Mouse (Mus musculus) MEL (cell line): ENCODE measurements around the gene Rps6ka2. TPM values are rescaled to one million over a fixed set of nuclear protein-coding genes. Genes with fewer than 3 reads are reported as not detected.

Experiments
- DNase-seq: peaks from one replicate; pipeline ENCODE4 v3.0.0; 2011; ENCODE audit warnings: low read depth, low spot score
- H3K27ac ChIP-seq: 2 replicates; pipeline ENCODE4 v1.5.1; 2012; ENCODE audit warnings: low read depth, mild to moderate bottlenecking, control low read depth, low read length, moderate library complexity; ENCODE audit not compliant: control insufficient read depth
- H3K27me3 ChIP-seq, 2 experiments: fragments of 150-350 bp in 1 of 2; sonication (generic) in 1 of 2; 2 replicates each; pipeline ENCODE4 v1.6.1; 2012; ENCODE audit warnings: low read length in 2 of 2, mild to moderate bottlenecking in 2 of 2, improper control_type of control experiment in 1 of 2, moderate library complexity in 1 of 2; ENCODE audit not compliant: insufficient read depth in 2 of 2, control insufficient read depth in 1 of 2
- H3K36me3 ChIP-seq, 2 experiments: 2 replicates each; pipeline ENCODE4 v1.6.1; 2012 to 2014; ENCODE audit warnings: low read length in 2 of 2, improper control_type of control experiment in 1 of 2, inconsistent platforms in 1 of 2, mild to moderate bottlenecking in 1 of 2; ENCODE audit not compliant: insufficient read depth in 2 of 2, control insufficient read depth in 1 of 2
- H3K4me1 ChIP-seq, 2 experiments: fragments of 150-350 bp in 1 of 2; sonication (generic) in 1 of 2; 2 replicates each; pipeline ENCODE4 v1.6.1; 2012; ENCODE audit warnings: low read length in 2 of 2, improper control_type of control experiment in 1 of 2, mild to moderate bottlenecking in 1 of 2; ENCODE audit not compliant: insufficient read depth in 2 of 2, control insufficient read depth in 1 of 2
- H3K4me3 ChIP-seq, 2 experiments: fragments of 150-350 bp in 1 of 2; sonication (generic) in 1 of 2; 2 replicates each; pipeline ENCODE4 v1.5.1; 2012; ENCODE audit warnings: low read depth in 2 of 2, low read length in 2 of 2, mild to moderate bottlenecking in 2 of 2, moderate library complexity in 2 of 2, control low read depth in 1 of 2, improper control_type of control experiment in 1 of 2; ENCODE audit not compliant: control insufficient read depth in 1 of 2, insufficient read depth in 1 of 2
- H3K79me2 ChIP-seq: 2 replicates; pipeline ENCODE4 v1.6.1; 2012; ENCODE audit warnings: mild to moderate bottlenecking, low read length, moderate library complexity; ENCODE audit not compliant: control insufficient read depth, poor library complexity, insufficient read depth
- H3K9ac ChIP-seq: 2 replicates; pipeline ENCODE4 v1.6.1; 2012; ENCODE audit warnings: low read depth, mild to moderate bottlenecking, control low read depth, low read length, moderate library complexity; ENCODE audit not compliant: control insufficient read depth, poor library complexity, severe bottlenecking
- H3K9me3 ChIP-seq: fragments of 150-350 bp; sonication (generic); replicated peaks from 2 replicates; pipeline ENCODE4 v1.6.1; 2012; ENCODE audit warnings: mild to moderate bottlenecking, low read length, improper control_type of control experiment, moderate library complexity; ENCODE audit not compliant: insufficient read depth
- BHLHE40 ChIP-seq: IDR thresholded peaks from 2 replicates; pipeline ENCODE4 v1.6.1; 2012; ENCODE audit warnings: low read depth, mild to moderate bottlenecking, inconsistent platforms, low read length, improper control_type of control experiment, borderline replicate concordance
- CTCF ChIP-seq, 3 experiments: IDR thresholded peaks in 2 of 3; conservative IDR thresholded peaks in 1 of 3; 2 replicates each; pipeline ENCODE4 v1.5.1; 2011 to 2012; ENCODE audit warnings: low read length in 3 of 3, low read depth in 2 of 3, mild to moderate bottlenecking in 2 of 3, improper control_type of control experiment in 1 of 3, inconsistent platforms in 1 of 3, mixed read lengths in 1 of 3, moderate library complexity in 1 of 3; ENCODE audit not compliant: control insufficient read depth in 1 of 3, insufficient read depth in 1 of 3, poor library complexity in 1 of 3, severe bottlenecking in 1 of 3
- ELF1 ChIP-seq: IDR thresholded peaks from 2 replicates; pipeline ENCODE4 v1.6.1; 2014; ENCODE audit warnings: low read depth, mild to moderate bottlenecking, inconsistent platforms, low read length, improper control_type of control experiment, moderate library complexity
- ETS1 ChIP-seq: IDR thresholded peaks from 2 replicates; pipeline ENCODE4 v1.6.1; 2012; ENCODE audit warnings: low read depth, mild to moderate bottlenecking, inconsistent platforms, low read length, improper control_type of control experiment, moderate library complexity
- GABPA ChIP-seq: IDR thresholded peaks from 2 replicates; pipeline ENCODE4 v1.6.1; 2012; ENCODE audit warnings: low read depth, mild to moderate bottlenecking, inconsistent platforms, low read length, improper control_type of control experiment, moderate library complexity
- KAT2A ChIP-seq: conservative IDR thresholded peaks from 2 replicates; pipeline ENCODE4 v1.6.1; 2012; ENCODE audit warnings: low read depth, low read length, improper control_type of control experiment, inconsistent platforms
- MAFK ChIP-seq: IDR thresholded peaks from 2 replicates; pipeline ENCODE4 v1.6.1; 2011; ENCODE audit warnings: low read depth, mild to moderate bottlenecking, low read length, improper control_type of control experiment, borderline replicate concordance
- MAZ ChIP-seq: IDR thresholded peaks from 2 replicates; pipeline ENCODE4 v1.6.1; 2012; ENCODE audit warnings: low read depth, mild to moderate bottlenecking, inconsistent platforms, low read length, improper control_type of control experiment
- MEF2A ChIP-seq: IDR thresholded peaks from 2 replicates; pipeline ENCODE4 v1.6.1; 2014; ENCODE audit warnings: low read depth, mild to moderate bottlenecking, inconsistent platforms, low read length, improper control_type of control experiment; ENCODE audit not compliant: poor library complexity, insufficient replicate concordance, severe bottlenecking; ENCODE audit errors: extremely low read depth
- MYB ChIP-seq: IDR thresholded peaks from 2 replicates; pipeline ENCODE4 v1.6.1; 2011; ENCODE audit warnings: mild to moderate bottlenecking, low read depth, low read length, improper control_type of control experiment
- NELFE ChIP-seq: IDR thresholded peaks from 2 replicates; pipeline ENCODE4 v1.6.1; 2011; ENCODE audit warnings: low read depth, low read length, improper control_type of control experiment
- NRF1 ChIP-seq: IDR thresholded peaks from 2 replicates; pipeline ENCODE4 v1.6.1; 2014; ENCODE audit warnings: low read depth, mild to moderate bottlenecking, inconsistent platforms, low read length, improper control_type of control experiment, moderate library complexity; ENCODE audit not compliant: poor library complexity, insufficient read depth, severe bottlenecking
- POLR2AphosphoS2 ChIP-seq: IDR thresholded peaks from 2 replicates; pipeline ENCODE4 v1.6.1; 2011; ENCODE audit warnings: low read length, improper control_type of control experiment
- POLR2AphosphoS5 ChIP-seq: IDR thresholded peaks from 2 replicates; pipeline ENCODE4 v1.6.1; 2012; ENCODE audit warnings: low read depth, borderline replicate concordance, mild to moderate bottlenecking, inconsistent platforms, low read length, moderate library complexity, mixed read lengths
- RCOR1 ChIP-seq: IDR thresholded peaks from 2 replicates; pipeline ENCODE4 v1.6.1; 2012; ENCODE audit warnings: low read depth, mild to moderate bottlenecking, inconsistent platforms, low read length, improper control_type of control experiment
- SIN3A ChIP-seq: IDR thresholded peaks from 2 replicates; pipeline ENCODE4 v1.6.1; 2012; ENCODE audit warnings: low read length, improper control_type of control experiment, inconsistent platforms
- SMC3 ChIP-seq: IDR thresholded peaks from 2 replicates; pipeline ENCODE4 v1.6.1; 2011; ENCODE audit warnings: low read depth, low read length, improper control_type of control experiment
- TAL1 ChIP-seq: IDR thresholded peaks from 2 replicates; pipeline ENCODE4 v1.6.1; 2012; ENCODE audit warnings: mild to moderate bottlenecking, inconsistent platforms, low read length, moderate library complexity, mixed read lengths
- TBP ChIP-seq: IDR thresholded peaks from 2 replicates; pipeline ENCODE4 v1.8.0; 2011; ENCODE audit warnings: low read depth, low read length, improper control_type of control experiment
- TCF12 ChIP-seq: IDR thresholded peaks from 2 replicates; pipeline ENCODE4 v1.6.1; 2014; ENCODE audit warnings: low read depth, mild to moderate bottlenecking, inconsistent platforms, low read length, improper control_type of control experiment, moderate library complexity
- UBTF ChIP-seq: IDR thresholded peaks from 2 replicates; pipeline ENCODE4 v1.6.1; 2012; ENCODE audit warnings: low read depth, mild to moderate bottlenecking, inconsistent platforms, low read length, improper control_type of control experiment, moderate library complexity, borderline replicate concordance; ENCODE audit not compliant: insufficient read depth
- USF1 ChIP-seq: IDR thresholded peaks from 2 replicates; pipeline ENCODE4 v1.6.1; 2014; ENCODE audit warnings: low read depth, mild to moderate bottlenecking, inconsistent platforms, low read length, improper control_type of control experiment, moderate library complexity
- USF2 ChIP-seq, 2 experiments: IDR thresholded peaks; 2 replicates each; pipeline ENCODE4 v1.6.1; 2011 to 2012; ENCODE audit warnings: improper control_type of control experiment in 2 of 2, low read length in 2 of 2, borderline replicate concordance in 1 of 2, inconsistent platforms in 1 of 2, low read depth in 1 of 2, mild to moderate bottlenecking in 1 of 2; ENCODE audit not compliant: insufficient read depth in 1 of 2
- ZC3H11A ChIP-seq: IDR thresholded peaks from 2 replicates; pipeline ENCODE4 v1.6.1; 2012; ENCODE audit warnings: low read depth, mild to moderate bottlenecking, inconsistent platforms, low read length, improper control_type of control experiment
- ZKSCAN1 ChIP-seq: IDR thresholded peaks from 2 replicates; pipeline ENCODE4 v1.6.1; 2012; ENCODE audit warnings: low read depth, mild to moderate bottlenecking, inconsistent platforms, low read length, improper control_type of control experiment, moderate library complexity
- ZMIZ1 ChIP-seq: IDR thresholded peaks from 2 replicates; pipeline ENCODE4 v1.6.1; 2012; ENCODE audit warnings: low read depth, mild to moderate bottlenecking, inconsistent platforms, low read length, improper control_type of control experiment, moderate library complexity
- ZNF384 ChIP-seq: IDR thresholded peaks from 2 replicates; pipeline ENCODE4 v1.6.1; 2012; ENCODE audit warnings: low read depth, mild to moderate bottlenecking, inconsistent platforms, low read length, improper control_type of control experiment
- polyA plus RNA-seq, 2 experiments: library from polyadenylated mRNA; stranded (reverse) in 1 of 2; unstranded in 1 of 2; fragments of >175 nt in 1 of 2; fragments of >200 nt in 1 of 2; gene quantifications; 2 replicates each; pipeline versions ENCODE4 v1.2.1 to v1.2.4; 2012; ENCODE audit warnings: low replicate concordance in 2 of 2, low read depth in 1 of 2; ENCODE audit not compliant: insufficient read length in 2 of 2, insufficient read depth in 1 of 2, missing spikeins in 1 of 2
- total RNA-seq: library from RNA; depleted of rRNA; stranded (reverse); fragments of 300-350 nt; gene quantifications from 2 replicates; pipeline ENCODE4 v1.2.3, GENCODE M21; 2012

Rps6ka2 gene
- total and polyA plus RNA-seq, 3 experiments: 6.0 to 11.2 TPM; not detected in 1

- Histone ChIP-seq H3K79me2 (no peaks in the 10 kb centered on the region), H3K36me3 (peaks cover 0 to 5% of the 10 kb centered on the region in 2 experiments; a peak in 2 of 4 replicates), H3K4me1 (peaks cover 0 to 12% of the 10 kb centered on the region in 2 experiments; a peak in 3 of 4 replicates), H3K4me3 (no peak overlapping the region), H3K9ac (no peak overlapping the region), H3K27ac (no peak overlapping the region), H3K9me3 (no peaks in the 10 kb centered on the region), H3K27me3 (no peaks in the 10 kb centered on the region)
- no peak for TF ChIP-seq POLR2AphosphoS2
- TF ChIP-seq TCF12: no peak
- no peak for TF ChIP-seq TBP
- no peak for TF ChIP-seq ZMIZ1
- TF ChIP-seq ETS1: no peak
- TF ChIP-seq POLR2AphosphoS5: no peak
- no peak for TF ChIP-seq USF2 (IDR thresholded peaks at IDR 0.05; ENCODE audit: borderline replicate concordance in 1 of 2, insufficient read depth in 1 of 2, low read depth in 1 of 2, low read length in 2 of 2)
- TF ChIP-seq MEF2A: no peak
- no peak for TF ChIP-seq ELF1
- no peak for TF ChIP-seq TAL1
- no peak for TF ChIP-seq ZC3H11A
- TF ChIP-seq CTCF (IDR thresholded peaks at IDR 0.05 in 2 of 3, conservative IDR thresholded peaks at IDR 0.05 in 1 of 3; ENCODE audit: control insufficient read depth in 1 of 3, insufficient read depth in 1 of 3, low read depth in 2 of 3, low read length in 3 of 3, poor library complexity in 1 of 3, severe bottlenecking in 1 of 3): no peak
- TF ChIP-seq NELFE: no peak
- no peak for TF ChIP-seq USF1
- no peak for TF ChIP-seq SMC3
- no peak for TF ChIP-seq BHLHE40
- TF ChIP-seq KAT2A: no peak
- DNase-seq: no peak
Observed at GRCm38 (mm10) chr17:7264610-7265009, 94.7 kb downstream of the Rps6ka2 start.

DNA sequence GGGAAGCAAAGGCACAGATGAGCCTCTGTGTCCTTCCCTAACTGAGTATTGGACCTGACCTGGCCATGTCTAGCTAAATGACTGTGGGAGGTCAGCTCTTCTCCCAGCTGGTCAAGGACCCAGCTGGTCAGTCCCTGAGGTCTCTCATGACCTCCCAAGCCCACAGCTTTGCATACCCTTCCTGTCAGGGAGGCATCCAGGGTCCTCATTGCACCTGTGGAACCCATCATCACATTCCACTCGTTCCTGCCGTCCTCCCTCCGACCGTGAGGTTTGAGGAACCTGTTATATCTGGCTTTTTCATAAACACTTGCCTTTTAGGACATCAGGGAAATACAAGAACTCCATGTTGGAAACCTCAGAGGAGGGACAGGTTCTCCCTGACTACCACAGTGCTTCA lies 95.4 kb downstream of the Rps6ka2 start:
- TF ChIP-seq BHLHE40 (no peak), ZKSCAN1 (no peak), UBTF (no peak), RCOR1 (no peak), ZMIZ1 (no peak), MEF2A (no peak), KAT2A (no peak), MAFK (no peak), TCF12 (no peak), ETS1 (no peak), MYB (no peak), SIN3A (no peak), GABPA (no peak), NRF1 (no peak), CTCF (IDR thresholded peaks at IDR 0.05 in 2 of 3, conservative IDR thresholded peaks at IDR 0.05 in 1 of 3; ENCODE audit: control insufficient read depth in 1 of 3, insufficient read depth in 1 of 3, low read depth in 2 of 3, low read length in 3 of 3, poor library complexity in 1 of 3, severe bottlenecking in 1 of 3) (no peak), MAZ (no peak), ZNF384 (no peak)
- Histone ChIP-seq H3K4me3 (no peak overlapping the region), H3K79me2 (no peaks in the 10 kb centered on the region), H3K27ac (no peak overlapping the region), H3K9ac (no peak overlapping the region), H3K9me3 (no peaks in the 10 kb centered on the region), H3K4me1 (peaks cover 0 to 13% of the 10 kb centered on the region in 2 experiments; a peak in 3 of 4 replicates), H3K27me3 (no peaks in the 10 kb centered on the region), H3K36me3 (peaks cover 0 to 5% of the 10 kb centered on the region in 2 experiments; a peak in 2 of 4 replicates)
- no peak for DNase-seq
